Mouse (Mus musculus) stomach, postnatal 0 days (tissue): Measurements from ENCODE around the gene Ndufa4l2. TPM values are rescaled to one million over a fixed set of nuclear protein-coding genes. Genes with fewer than 3 reads are reported as not detected.

Source experiments
- ATAC-seq: fragments of 200-750 bp; cut with Nextera tagmentation; 2 replicates; pipeline ENCODE4 v1.8.0; 2017; ENCODE audit not compliant: low FRiP score, low TSS enrichment
- DNase-seq: peaks from one replicate; pipeline ENCODE4 v3.0.0-alpha.2; 2016; ENCODE audit warnings: low spot score
- H3K27ac ChIP-seq: fragments of 300-500 bp; sonication (generic); replicated peaks from 2 replicates; pipeline ENCODE4 v1.5.1; 2014; ENCODE audit warnings: mild to moderate bottlenecking, control low read depth
- H3K27me3 ChIP-seq: fragments of 300-500 bp; sonication (generic); 2 replicates; pipeline ENCODE4 v1.6.1; 2014; ENCODE audit warnings: low read length; ENCODE audit not compliant: control insufficient read depth, insufficient read depth
- H3K36me3 ChIP-seq: fragments of 300-500 bp; sonication (generic); 2 replicates; pipeline ENCODE4 v1.6.1; 2014; ENCODE audit warnings: low read length, mixed read lengths; ENCODE audit not compliant: control insufficient read depth, insufficient read depth
- H3K4me1 ChIP-seq: fragments of 300-500 bp; sonication (generic); replicated peaks from 2 replicates; pipeline ENCODE4 v1.6.1; 2014; ENCODE audit warnings: antibody characterized with exemption; ENCODE audit not compliant: control insufficient read depth, insufficient read depth
- H3K4me2 ChIP-seq: fragments of 300-500 bp; sonication (generic); replicated peaks from 2 replicates; pipeline ENCODE4 v1.6.1; 2014; ENCODE audit warnings: low read depth, mild to moderate bottlenecking, control low read depth, moderate library complexity
- H3K4me3 ChIP-seq: fragments of 300-500 bp; sonication (generic); 2 replicates; pipeline ENCODE4 v1.5.1; 2014; ENCODE audit warnings: low read depth, low read length, control low read depth
- H3K9ac ChIP-seq: fragments of 300-500 bp; sonication (generic); 2 replicates; pipeline ENCODE4 v1.6.1; 2014; ENCODE audit warnings: mild to moderate bottlenecking, low read length, control low read depth, mixed read lengths
- H3K9me3 ChIP-seq: fragments of 300-500 bp; sonication (generic); 2 replicates; pipeline ENCODE4 v1.6.1; 2016; ENCODE audit warnings: low read length; ENCODE audit not compliant: control insufficient read depth
- CTCF ChIP-seq: IDR thresholded peaks from 2 replicates; pipeline ENCODE4 v1.5.1; 2016; ENCODE audit warnings: antibody characterized with exemption, low read depth, mild to moderate bottlenecking, moderate library complexity
- EP300 ChIP-seq: optimal IDR thresholded peaks from 2 replicates; pipeline ENCODE3; 2016; ENCODE audit warnings: antibody characterized with exemption
- WGBS: fragments of 180-500 bp; shearing (Covaris S2); extraction: QIAGEN DNeasy Blood & Tissue Kit; methylation state at CpG from one replicate; pipeline ENCODE4 v1.1.7; 2014; 5-methylcytosine and 5-hydroxymethylcytosine counted together
- polyA plus RNA-seq: library from polyadenylated mRNA; unstranded; fragments of >200 nt; fragmentation: Nextera tagmentation; extraction: Ambion mirVana; gene quantifications from 2 replicates; pipeline ENCODE4 v1.2.1, GENCODE M21; 2015

The Ndufa4l2 gene
- polyA plus RNA-seq, 1 experiment from 2014 or later, result 72.8 TPM

DNA sequence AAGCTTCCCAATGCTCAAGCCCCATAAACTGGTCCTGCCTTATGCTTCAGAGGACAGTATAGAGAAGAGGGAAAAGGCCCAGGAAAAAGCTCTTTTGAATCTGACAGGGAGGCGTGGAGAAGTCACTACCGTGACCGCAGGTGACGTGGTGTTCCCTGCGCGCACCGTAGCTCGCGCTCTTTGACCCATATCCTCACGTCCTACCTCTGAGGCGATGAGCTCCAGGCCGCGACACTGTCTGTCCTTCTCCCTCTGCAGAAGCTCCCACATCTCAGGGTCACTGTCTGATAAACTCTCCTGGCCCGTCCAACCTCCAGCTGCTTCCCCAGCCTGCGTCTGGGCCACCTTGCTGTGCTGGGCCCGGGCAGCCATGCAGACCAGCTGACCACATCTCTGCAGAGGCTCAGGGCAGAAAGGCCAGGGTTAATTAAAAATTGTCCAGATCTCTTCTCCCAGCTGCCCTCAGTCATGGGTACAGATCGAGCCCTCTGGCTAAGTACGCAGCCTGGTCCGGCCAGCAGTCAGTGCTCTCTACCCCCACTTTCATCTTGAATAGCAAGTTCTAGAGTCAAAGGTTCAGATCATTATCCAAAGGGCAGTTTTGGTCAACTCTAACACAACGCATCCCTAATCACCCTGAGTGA is 6.1 kb downstream of the Ndufa4l2 start:
- Histone ChIP-seq H3K4me3 (peak overlapping the region; percentile 57), H3K27ac (no peak overlapping the region), H3K4me2 (peak overlapping the region; percentile 95), H3K9me3 (no peaks in the 10 kb centered on the region), H3K9ac (no peak overlapping the region), H3K36me3 (peaks cover 10% of the 10 kb centered on the region; the same call in 1 of the 2 replicates), H3K4me1 (peaks cover 14% of the 10 kb centered on the region), H3K27me3 (peaks cover 5% of the 10 kb centered on the region; the same call in 1 of the 2 replicates)
- TF ChIP-seq EP300, result no peak
- no peak for TF ChIP-seq CTCF
- ATAC-seq (no peak), DNase-seq (no peak)
- WGBS, result 75% methylated on average over 20 of the region's 20 CpGs

- H3K9me3 ChIP-seq, result no peaks in the 10 kb centered on the region
- DNase-seq (no peak), ATAC-seq (peak; percentile 6; the same call in 1 of the 2 replicates)
- peaks cover 7% of the 10 kb centered on the region; the same call in 1 of the 2 replicates for H3K27me3 ChIP-seq
- peaks cover 10% of the 10 kb centered on the region; the same call in 1 of the 2 replicates for H3K36me3 ChIP-seq
- WGBS, result 5% methylated on average over 12 of the region's 12 CpGs
- H3K4me3 ChIP-seq, result peak overlapping the region; percentile 57
- H3K9ac ChIP-seq, result peak overlapping the region; percentile 64
- H3K4me2 ChIP-seq, result peak overlapping the region; percentile 95
- TF ChIP-seq CTCF, result no peak
- TF ChIP-seq EP300, result no peak
- H3K27ac ChIP-seq, result no peak overlapping the region
- H3K4me1 ChIP-seq, result peaks cover 12% of the 10 kb centered on the region
Observed at GRCm38 (mm10) chr10:127521611-127522080, 6.9 kb downstream of the Ndufa4l2 start.

DNA sequence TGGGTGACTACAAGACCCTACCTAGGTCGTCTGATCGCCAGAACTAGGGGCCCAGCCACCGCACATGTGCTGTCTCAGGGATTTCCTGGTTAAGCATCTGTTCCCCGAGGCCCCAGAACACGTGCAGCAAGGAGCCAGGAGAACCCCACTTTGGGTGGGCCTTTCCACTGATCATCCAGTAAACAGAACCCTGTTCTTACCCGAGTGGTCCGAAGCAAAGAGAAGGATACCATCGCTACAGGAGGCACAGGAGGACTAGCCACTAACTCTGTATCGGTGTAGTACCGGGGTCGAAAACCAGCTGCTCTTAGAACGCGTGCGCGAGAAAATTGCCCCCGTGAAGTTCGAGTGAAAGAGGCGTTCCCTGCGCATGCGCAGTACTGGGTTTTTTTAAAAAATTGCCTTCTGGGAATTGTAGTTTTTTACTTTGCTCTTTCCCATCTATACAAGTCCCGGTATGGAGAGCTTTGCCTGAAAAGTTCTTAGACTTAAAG is 7.4 kb downstream of the Ndufa4l2 start, which contains the start of gene Shmt2:
Gene Shmt2 (minus strand): TSS at position 357 of the 494 bp plus-strand sequence.
- TF ChIP-seq EP300, result no peak
- 0 out of 2 replicates have a peak, but pooled peaks have one; percentile 1 for TF ChIP-seq CTCF
- peak within 1 kb of the TSS; percentile 64 for H3K9ac ChIP-seq
- peak within 1 kb of the TSS; percentile 95 for H3K4me2 ChIP-seq
- no peak within 1 kb of the TSS for H3K27ac ChIP-seq
- ATAC-seq (peak; percentile 25; the same call in 1 of the 2 replicates), DNase-seq (peak; percentile 82)
- no peaks in the 10 kb centered on the region for H3K9me3 ChIP-seq
- H3K4me1 ChIP-seq, result peaks cover 7% of the 10 kb centered on the region; the same call in 1 of the 2 replicates
- H3K4me3 ChIP-seq, result peak within 1 kb of the TSS; percentile 57
- H3K36me3 ChIP-seq, result peaks cover 10% of the 10 kb centered on the region; the same call in 1 of the 2 replicates
- WGBS, result under 1% methylated on average over 21 of the region's 21 CpGs
- H3K27me3 ChIP-seq, result peaks cover 10% of the 10 kb centered on the region; the same call in 1 of the 2 replicates

GRCm38 (mm10) chr10:127524646-127525255 is 10.0 kb downstream of the Ndufa4l2 start:
- Histone ChIP-seq H3K4me2 (no peak overlapping the region), H3K9me3 (no peaks in the 10 kb centered on the region), H3K4me1 (0 out of 2 replicates have a peak, but pooled peaks cover 6% of the 10 kb centered on the region), H3K27me3 (peaks cover 26% of the 10 kb centered on the region; the same call in 1 of the 2 replicates), H3K9ac (no peak overlapping the region), H3K4me3 (no peak overlapping the region), H3K36me3 (no peaks in the 10 kb centered on the region), H3K27ac (no peak overlapping the region)
- WGBS, result 16% methylated on average over 23 of the region's 23 CpGs
- TF ChIP-seq EP300 (no peak), CTCF (no peak)
- DNase-seq (no peak), ATAC-seq (no peak)

DNA sequence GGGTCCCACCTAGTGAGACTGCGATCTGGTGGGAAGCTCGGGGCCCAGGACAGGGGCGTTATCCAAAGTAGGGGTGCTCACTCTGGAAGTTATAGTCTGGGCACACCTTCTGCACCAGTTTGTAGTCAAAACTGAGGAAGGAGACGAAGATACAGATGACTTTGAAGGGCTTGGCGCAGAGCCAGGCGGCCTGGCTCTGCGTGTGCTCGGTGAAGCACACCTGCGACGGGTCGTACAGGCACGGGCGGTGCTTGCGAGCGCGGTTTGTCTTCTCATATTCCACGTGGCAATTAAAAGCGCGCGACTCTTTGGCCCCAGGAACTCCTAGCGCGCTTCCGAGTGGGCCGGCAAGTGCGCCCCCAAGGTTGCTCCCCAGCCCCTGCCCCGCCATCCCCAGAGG is 11.3 kb downstream of the Ndufa4l2 start:
- Histone ChIP-seq H3K4me1 (0 out of 2 replicates have a peak, but pooled peaks cover 6% of the 10 kb centered on the region), H3K4me2 (peak overlapping the region; percentile 45), H3K27ac (no peak overlapping the region), H3K27me3 (peaks cover 31% of the 10 kb centered on the region; the same call in 1 of the 2 replicates), H3K9ac (0 out of 2 replicates have a peak overlapping the region, but pooled peaks have one; percentile 13), H3K36me3 (no peaks in the 10 kb centered on the region), H3K4me3 (peak overlapping the region; percentile 31), H3K9me3 (no peaks in the 10 kb centered on the region)
- ATAC-seq (no peak), DNase-seq (no peak)
- TF ChIP-seq EP300 (no peak), CTCF (no peak)
- 4% methylated on average over 26 of the region's 26 CpGs for WGBS
